Mouse (Mus musculus): ENCODE results near the gene Olfr713. TPM values are rescaled to one million over a fixed set of nuclear protein-coding genes. Genes with fewer than 3 reads are reported as not detected.

The Olfr713 gene
- polyA plus RNA-seq (2014; fragmentation: Nextera tagmentation; extraction: Ambion mirVana), result not detected in 2 replicates

- no peaks in the 10 kb centered on the region for H3K27me3 ChIP-seq (ENCODE audit: control insufficient read depth, insufficient read depth, low read length)
- WGBS, result 93% methylated on average over 1 of the region's 1 CpGs
- H3K9me3 ChIP-seq (ENCODE audit: control insufficient read depth, low read length), result no peaks in the 10 kb centered on the region
- no peaks in the 10 kb centered on the region for H3K4me1 ChIP-seq (ENCODE audit: control insufficient read depth, insufficient read depth, low read length)
- no peak within 1 kb of the TSS for H3K9ac ChIP-seq (replicated peaks; ENCODE audit: low read depth, low read length)
- no peak within 1 kb of the TSS for H3K27ac ChIP-seq (ENCODE audit: low read depth, low read length)
- no peaks in the 10 kb centered on the region for H3K36me3 ChIP-seq (ENCODE audit: control insufficient read depth, insufficient read depth, low read length)
- H3K4me3 ChIP-seq (ENCODE audit: low read depth, low read length), result no peak within 1 kb of the TSS
- no peak for ATAC-seq (ENCODE audit: low read depth)
- H3K4me2 ChIP-seq (ENCODE audit: low read depth, low read length), result no peak within 1 kb of the TSS
These were observed at the start of gene Olfr713 for GRCm38 (mm10) chr7:107030874-107031273. Olfr713 (plus strand) TSS chr7:107031174.

- no peaks in the 10 kb centered on the region for H3K9me3 ChIP-seq (ENCODE audit: control insufficient read depth, low read length)
- WGBS, result 85% methylated on average over 3 of the region's 3 CpGs
- H3K4me2 ChIP-seq (ENCODE audit: low read depth, low read length), result no peak overlapping the region
- no peak for ATAC-seq (ENCODE audit: low read depth)
- H3K9ac ChIP-seq (replicated peaks; ENCODE audit: low read depth, low read length), result no peak overlapping the region
- H3K4me3 ChIP-seq (ENCODE audit: low read depth, low read length), result no peak overlapping the region
- H3K36me3 ChIP-seq (ENCODE audit: control insufficient read depth, insufficient read depth, low read length), result no peaks in the 10 kb centered on the region
- no peaks in the 10 kb centered on the region for H3K27me3 ChIP-seq (ENCODE audit: control insufficient read depth, insufficient read depth, low read length)
- H3K4me1 ChIP-seq (ENCODE audit: control insufficient read depth, insufficient read depth, low read length), result no peaks in the 10 kb centered on the region
- H3K27ac ChIP-seq (ENCODE audit: low read depth, low read length), result no peak overlapping the region
These were observed 45.7 kb upstream of the Olfr713 start for GRCm38 (mm10) chr7:106985236-106985635.

- Histone ChIP-seq H3K9ac (replicated peaks; ENCODE audit: low read depth, low read length) (no peak overlapping the region), H3K36me3 (ENCODE audit: control insufficient read depth, insufficient read depth, low read length) (no peaks in the 10 kb centered on the region), H3K4me2 (ENCODE audit: low read depth, low read length) (no peak overlapping the region), H3K9me3 (ENCODE audit: control insufficient read depth, low read length) (no peaks in the 10 kb centered on the region), H3K4me1 (ENCODE audit: control insufficient read depth, insufficient read depth, low read length) (no peaks in the 10 kb centered on the region), H3K27me3 (ENCODE audit: control insufficient read depth, insufficient read depth, low read length) (no peaks in the 10 kb centered on the region), H3K27ac (ENCODE audit: low read depth, low read length) (no peak overlapping the region), H3K4me3 (ENCODE audit: low read depth, low read length) (no peak overlapping the region)
- 92% methylated on average over 7 of the region's 7 CpGs for WGBS
- no peak for ATAC-seq (ENCODE audit: low read depth)
These were observed 30.2 kb upstream of the Olfr713 start for GRCm38 (mm10) chr7:107000798-107001197.

- H3K36me3 ChIP-seq (ENCODE audit: control insufficient read depth, insufficient read depth, low read length), result no peaks in the 10 kb centered on the region
- no peak overlapping the region for H3K27ac ChIP-seq (ENCODE audit: low read depth, low read length)
- no peaks in the 10 kb centered on the region for H3K27me3 ChIP-seq (ENCODE audit: control insufficient read depth, insufficient read depth, low read length)
- no peak overlapping the region for H3K4me3 ChIP-seq (ENCODE audit: low read depth, low read length)
- H3K4me1 ChIP-seq (ENCODE audit: control insufficient read depth, insufficient read depth, low read length), result no peaks in the 10 kb centered on the region
- 68% methylated on average over 3 of the region's 3 CpGs for WGBS
- H3K9me3 ChIP-seq (ENCODE audit: control insufficient read depth, low read length), result no peaks in the 10 kb centered on the region
- H3K9ac ChIP-seq (replicated peaks; ENCODE audit: low read depth, low read length), result no peak overlapping the region
- no peak overlapping the region for H3K4me2 ChIP-seq (ENCODE audit: low read depth, low read length)
- no peak for ATAC-seq (ENCODE audit: low read depth)
These were observed 26.8 kb upstream of the Olfr713 start for GRCm38 (mm10) chr7:107004169-107004568.

GRCm38 (mm10) chr7:107005972-107006371 lies 25.0 kb upstream of the Olfr713 start, which contains the start of gene Olfr2:
Olfr2 (minus strand) TSS chr7:107006072.
- H3K9me3 ChIP-seq (ENCODE audit: control insufficient read depth, low read length), result no peaks in the 10 kb centered on the region
- H3K4me1 ChIP-seq (ENCODE audit: control insufficient read depth, insufficient read depth, low read length), result no peaks in the 10 kb centered on the region
- no peak within 1 kb of the TSS for H3K27ac ChIP-seq (ENCODE audit: low read depth, low read length)
- no peaks in the 10 kb centered on the region for H3K36me3 ChIP-seq (ENCODE audit: control insufficient read depth, insufficient read depth, low read length)
- H3K27me3 ChIP-seq (ENCODE audit: control insufficient read depth, insufficient read depth, low read length), result no peaks in the 10 kb centered on the region
- 56% methylated on average over 1 of the region's 1 CpGs for WGBS
- no peak within 1 kb of the TSS for H3K4me3 ChIP-seq (ENCODE audit: low read depth, low read length)
- ATAC-seq (ENCODE audit: low read depth), result no peak
- no peak within 1 kb of the TSS for H3K4me2 ChIP-seq (ENCODE audit: low read depth, low read length)
- no peak within 1 kb of the TSS for H3K9ac ChIP-seq (replicated peaks; ENCODE audit: low read depth, low read length)

GRCm38 (mm10) chr7:107039934-107040563 lies 9.1 kb downstream of the Olfr713 start:
- Histone ChIP-seq H3K27ac (ENCODE audit: low read depth, low read length) (no peak overlapping the region), H3K36me3 (ENCODE audit: control insufficient read depth, insufficient read depth, low read length) (no peaks in the 10 kb centered on the region), H3K4me3 (ENCODE audit: low read depth, low read length) (no peak overlapping the region), H3K9me3 (ENCODE audit: control insufficient read depth, low read length) (no peaks in the 10 kb centered on the region), H3K27me3 (ENCODE audit: control insufficient read depth, insufficient read depth, low read length) (no peaks in the 10 kb centered on the region), H3K9ac (replicated peaks; ENCODE audit: low read depth, low read length) (no peak overlapping the region), H3K4me2 (ENCODE audit: low read depth, low read length) (no peak overlapping the region), H3K4me1 (ENCODE audit: control insufficient read depth, insufficient read depth, low read length) (no peaks in the 10 kb centered on the region)
- ATAC-seq (ENCODE audit: low read depth), result no peak
- WGBS, result 73% methylated on average over 2 of the region's 2 CpGs

GRCm38 (mm10) chr7:107043136-107043535 lies 12.2 kb downstream of the Olfr713 start:
- Histone ChIP-seq H3K4me1 (ENCODE audit: control insufficient read depth, insufficient read depth, low read length) (no peaks in the 10 kb centered on the region), H3K4me3 (ENCODE audit: low read depth, low read length) (no peak overlapping the region), H3K27ac (ENCODE audit: low read depth, low read length) (no peak overlapping the region), H3K27me3 (ENCODE audit: control insufficient read depth, insufficient read depth, low read length) (no peaks in the 10 kb centered on the region), H3K9me3 (ENCODE audit: control insufficient read depth, low read length) (no peaks in the 10 kb centered on the region), H3K4me2 (ENCODE audit: low read depth, low read length) (no peak overlapping the region), H3K36me3 (ENCODE audit: control insufficient read depth, insufficient read depth, low read length) (no peaks in the 10 kb centered on the region), H3K9ac (replicated peaks; ENCODE audit: low read depth, low read length) (no peak overlapping the region)
- WGBS, result 92% methylated on average over 3 of the region's 3 CpGs
- no peak for ATAC-seq (ENCODE audit: low read depth)

- WGBS, result 78% methylated on average over 1 of the region's 1 CpGs
- no peak for ATAC-seq (ENCODE audit: low read depth)
- H3K9ac ChIP-seq (replicated peaks; ENCODE audit: low read depth, low read length), result no peak overlapping the region
- H3K36me3 ChIP-seq (ENCODE audit: control insufficient read depth, insufficient read depth, low read length), result no peaks in the 10 kb centered on the region
- no peak overlapping the region for H3K4me3 ChIP-seq (ENCODE audit: low read depth, low read length)
- no peaks in the 10 kb centered on the region for H3K27me3 ChIP-seq (ENCODE audit: control insufficient read depth, insufficient read depth, low read length)
- H3K9me3 ChIP-seq (ENCODE audit: control insufficient read depth, low read length), result no peaks in the 10 kb centered on the region
- H3K27ac ChIP-seq (ENCODE audit: low read depth, low read length), result no peak overlapping the region
- no peak overlapping the region for H3K4me2 ChIP-seq (ENCODE audit: low read depth, low read length)
- H3K4me1 ChIP-seq (ENCODE audit: control insufficient read depth, insufficient read depth, low read length), result no peaks in the 10 kb centered on the region
These were observed 13.4 kb downstream of the Olfr713 start for GRCm38 (mm10) chr7:107044407-107044806.

- ATAC-seq (ENCODE audit: low read depth), result peak; percentile 66
- H3K4me2 ChIP-seq (ENCODE audit: low read depth, low read length), result no peak overlapping the region
These were observed 14.9 kb downstream of the Olfr713 start for GRCm38 (mm10) chr7:107045833-107046232.

More at GRCm38 (mm10) chr7:107045833-107046232, 14.9 kb downstream of the Olfr713 start:
- Histone ChIP-seq H3K27ac (ENCODE audit: low read depth, low read length) (no peak overlapping the region), H3K4me1 (ENCODE audit: control insufficient read depth, insufficient read depth, low read length) (no peaks in the 10 kb centered on the region), H3K36me3 (ENCODE audit: control insufficient read depth, insufficient read depth, low read length) (no peaks in the 10 kb centered on the region), H3K4me3 (ENCODE audit: low read depth, low read length) (no peak overlapping the region), H3K9ac (replicated peaks; ENCODE audit: low read depth, low read length) (no peak overlapping the region), H3K27me3 (ENCODE audit: control insufficient read depth, insufficient read depth, low read length) (no peaks in the 10 kb centered on the region), H3K9me3 (ENCODE audit: control insufficient read depth, low read length) (no peaks in the 10 kb centered on the region)
- WGBS, result 7% methylated on average over 5 of the region's 5 CpGs

Data from neural tube, embryonic 14.5 days (tissue).